Mouse (Mus musculus): ENCODE measurements at regions not wholly inside any gene's neighbourhood (a gene's known extent, or its start where the extent isn't known, plus 50 kb on each side); places are given as distances from the start of the nearest gene placed in this dataset.

GRCm38 (mm10) chr12:10506721-10507120 is 116.1 kb downstream of the Rdh14 start:
- Histone ChIP-seq H3K4me1 (ENCODE audit: control insufficient read depth, insufficient read depth, insufficient read length) (no peaks in the 10 kb centered on the region), H3K4me3 (ENCODE audit: extremely low read depth, insufficient read depth, insufficient read length) (no peak overlapping the region), H3K27me3 (ENCODE audit: control insufficient read depth, insufficient read depth, low read length) (no peaks in the 10 kb centered on the region), H3K36me3 (ENCODE audit: control insufficient read depth, insufficient read depth, low read length) (no peaks in the 10 kb centered on the region), H3K27ac (ENCODE audit: insufficient read depth, low read length) (no peak overlapping the region)
- TF ChIP-seq POLR2A (IDR thresholded peaks at IDR 0.05; ENCODE audit: low read depth, low read length) (no peak), CTCF (IDR thresholded peaks at IDR 0.05; ENCODE audit: extremely low read depth, insufficient read depth, insufficient read length, insufficient replicate concordance) (no peak)
- DNase-seq (ENCODE audit: low read depth in 1 of 2, low spot score in 2 of 2), result no peak

- Histone ChIP-seq H3K4me3 (ENCODE audit: extremely low read depth, insufficient read depth, insufficient read length) (no peak overlapping the region), H3K36me3 (ENCODE audit: control insufficient read depth, insufficient read depth, low read length) (no peaks in the 10 kb centered on the region), H3K27me3 (ENCODE audit: control insufficient read depth, insufficient read depth, low read length) (no peaks in the 10 kb centered on the region), H3K4me1 (ENCODE audit: control insufficient read depth, insufficient read depth, insufficient read length) (no peaks in the 10 kb centered on the region), H3K27ac (ENCODE audit: insufficient read depth, low read length) (no peak overlapping the region)
- 74% methylated on average over 5 of the region's 5 CpGs for WGBS
- TF ChIP-seq CTCF (IDR thresholded peaks at IDR 0.05; ENCODE audit: extremely low read depth, insufficient read depth, insufficient read length, insufficient replicate concordance) (no peak), POLR2A (IDR thresholded peaks at IDR 0.05; ENCODE audit: low read depth, low read length) (no peak)
- DNase-seq (ENCODE audit: low read depth in 1 of 2, low spot score in 2 of 2), result no peak
These were observed 123.0 kb downstream of the Rdh14 start for GRCm38 (mm10) chr12:10513526-10513925.

GRCm38 (mm10) chr12:10514278-10514677 is 123.7 kb downstream of the Rdh14 start:
- H3K4me3 ChIP-seq (ENCODE audit: extremely low read depth, insufficient read depth, insufficient read length), result no peak overlapping the region
- no peaks in the 10 kb centered on the region for H3K27me3 ChIP-seq (ENCODE audit: control insufficient read depth, insufficient read depth, low read length)
- no peak for DNase-seq (ENCODE audit: low read depth in 1 of 2, low spot score in 2 of 2)
- no peaks in the 10 kb centered on the region for H3K4me1 ChIP-seq (ENCODE audit: control insufficient read depth, insufficient read depth, insufficient read length)
- H3K27ac ChIP-seq (ENCODE audit: insufficient read depth, low read length), result no peak overlapping the region
- no peaks in the 10 kb centered on the region for H3K36me3 ChIP-seq (ENCODE audit: control insufficient read depth, insufficient read depth, low read length)
- 85% methylated on average over 8 of the region's 8 CpGs for WGBS
- TF ChIP-seq POLR2A (IDR thresholded peaks at IDR 0.05; ENCODE audit: low read depth, low read length) (no peak), CTCF (IDR thresholded peaks at IDR 0.05; ENCODE audit: extremely low read depth, insufficient read depth, insufficient read length, insufficient replicate concordance) (no peak)

- 64% methylated on average over 7 of the region's 7 CpGs for WGBS
- H3K27me3 ChIP-seq (ENCODE audit: control insufficient read depth, insufficient read depth, low read length), result no peaks in the 10 kb centered on the region
- no peaks in the 10 kb centered on the region for H3K36me3 ChIP-seq (ENCODE audit: control insufficient read depth, insufficient read depth, low read length)
- TF ChIP-seq CTCF (IDR thresholded peaks at IDR 0.05; ENCODE audit: extremely low read depth, insufficient read depth, insufficient read length, insufficient replicate concordance) (no peak), POLR2A (IDR thresholded peaks at IDR 0.05; ENCODE audit: low read depth, low read length) (no peak)
- no peak for DNase-seq (ENCODE audit: low read depth in 1 of 2, low spot score in 2 of 2)
- H3K27ac ChIP-seq (ENCODE audit: insufficient read depth, low read length), result no peak overlapping the region
- no peaks in the 10 kb centered on the region for H3K4me1 ChIP-seq (ENCODE audit: control insufficient read depth, insufficient read depth, insufficient read length)
- no peak overlapping the region for H3K4me3 ChIP-seq (ENCODE audit: extremely low read depth, insufficient read depth, insufficient read length)
These were observed 134.1 kb downstream of the Rdh14 start for GRCm38 (mm10) chr12:10524509-10525286.

- H3K27ac ChIP-seq (ENCODE audit: insufficient read depth, low read length), result no peak overlapping the region
- no peak for TF ChIP-seq CTCF (IDR thresholded peaks at IDR 0.05; ENCODE audit: extremely low read depth, insufficient read depth, insufficient read length, insufficient replicate concordance)
- no peak for TF ChIP-seq POLR2A (IDR thresholded peaks at IDR 0.05; ENCODE audit: low read depth, low read length)
- no peaks in the 10 kb centered on the region for H3K36me3 ChIP-seq (ENCODE audit: control insufficient read depth, insufficient read depth, low read length)
- DNase-seq (ENCODE audit: low read depth in 1 of 2, low spot score in 2 of 2), result no peak
- no peaks in the 10 kb centered on the region for H3K4me1 ChIP-seq (ENCODE audit: control insufficient read depth, insufficient read depth, insufficient read length)
- no peaks in the 10 kb centered on the region for H3K27me3 ChIP-seq (ENCODE audit: control insufficient read depth, insufficient read depth, low read length)
- 81% methylated on average over 4 of the region's 4 CpGs for WGBS
- H3K4me3 ChIP-seq (ENCODE audit: extremely low read depth, insufficient read depth, insufficient read length), result no peak overlapping the region
These were observed 135.4 kb downstream of the Rdh14 start for GRCm38 (mm10) chr12:10525934-10526333.

- TF ChIP-seq POLR2A (IDR thresholded peaks at IDR 0.05; ENCODE audit: low read depth, low read length) (no peak), CTCF (IDR thresholded peaks at IDR 0.05; ENCODE audit: extremely low read depth, insufficient read depth, insufficient read length, insufficient replicate concordance) (no peak)
- no peaks in the 10 kb centered on the region for H3K4me1 ChIP-seq (ENCODE audit: control insufficient read depth, insufficient read depth, insufficient read length)
- no peak overlapping the region for H3K4me3 ChIP-seq (ENCODE audit: extremely low read depth, insufficient read depth, insufficient read length)
- no peaks in the 10 kb centered on the region for H3K27me3 ChIP-seq (ENCODE audit: control insufficient read depth, insufficient read depth, low read length)
- 73% methylated on average over 2 of the region's 2 CpGs for WGBS
- no peaks in the 10 kb centered on the region for H3K36me3 ChIP-seq (ENCODE audit: control insufficient read depth, insufficient read depth, low read length)
- DNase-seq (ENCODE audit: low read depth in 1 of 2, low spot score in 2 of 2), result no peak
- no peak overlapping the region for H3K27ac ChIP-seq (ENCODE audit: insufficient read depth, low read length)
These were observed 138.5 kb downstream of the Rdh14 start for GRCm38 (mm10) chr12:10529077-10529476.

- no peak overlapping the region for H3K4me3 ChIP-seq (ENCODE audit: extremely low read depth, insufficient read depth, insufficient read length)
- no peak for TF ChIP-seq POLR2A (IDR thresholded peaks at IDR 0.05; ENCODE audit: low read depth, low read length)
- TF ChIP-seq CTCF (IDR thresholded peaks at IDR 0.05; ENCODE audit: extremely low read depth, insufficient read depth, insufficient read length, insufficient replicate concordance), result no peak
- WGBS, result 84% methylated on average over 3 of the region's 3 CpGs
These were observed 140.4 kb downstream of the Rdh14 start for GRCm38 (mm10) chr12:10530996-10531395.

More at GRCm38 (mm10) chr12:10530996-10531395, 140.4 kb downstream of the Rdh14 start:
- no peak for DNase-seq (ENCODE audit: low read depth in 1 of 2, low spot score in 2 of 2)
- Histone ChIP-seq H3K27ac (ENCODE audit: insufficient read depth, low read length) (no peak overlapping the region), H3K36me3 (ENCODE audit: control insufficient read depth, insufficient read depth, low read length) (no peaks in the 10 kb centered on the region), H3K4me1 (ENCODE audit: control insufficient read depth, insufficient read depth, insufficient read length) (no peaks in the 10 kb centered on the region), H3K27me3 (ENCODE audit: control insufficient read depth, insufficient read depth, low read length) (no peaks in the 10 kb centered on the region)
